14 mouse cellular contexts compared by ENCODE assay signal in genomic region chr9:40316865-40317660, GRCm38 (mm10). TPM values are rescaled to one million over a fixed set of nuclear protein-coding genes. Genes with fewer than 3 reads are reported as not detected.
DNase-seq lines count a peak whose midpoint lies in the region; TF ChIP-seq lines count a peak whose summit lies in the region.
"Had no signal": no experiment of that assay in that cellular context is flagged by ENCODE, and none has a peak within 500 bp of the region (broad histone marks: within the 10 kb centered on the region; RNA-seq: fewer than 3 reads in every experiment).

No protein-coding gene starts in this region.

- H3K36me3 ChIP-seq in forebrain, embryonic 10.5 days (replicated peaks): peaks cover 3% of the 10 kb centered on the region; the same call in 1 of the 2 replicates
- H3K36me3 ChIP-seq: liver, embryonic 13.5 days had no signal

- intact Hi-C loops in heart, postnatal 14 days (cut with DNase I): no loop called here

- H3K4me3 ChIP-seq in layer of hippocampus, adult 2 months: no peak overlapping the region
- no peak overlapping the region for H3K4me3 ChIP-seq in forebrain, embryonic 10.5 days
- H3K4me3 ChIP-seq: heart, embryonic 15.5 days; liver, embryonic 13.5 days had no signal

- peak overlapping the region; percentile 57; the same call in 1 of the 2 replicates for H3K27ac ChIP-seq in layer of hippocampus, adult 2 months
- no peak overlapping the region for H3K27ac ChIP-seq in forebrain, embryonic 10.5 days
- H3K27ac ChIP-seq: heart, embryonic 15.5 days; liver, embryonic 13.5 days had no signal

- H3K4me1 ChIP-seq in forebrain, embryonic 10.5 days: peaks cover 17% of the 10 kb centered on the region

- no peaks in the 10 kb centered on the region for H3K27me3 ChIP-seq in forebrain, embryonic 10.5 days (ENCODE audit: poor library complexity, severe bottlenecking)
- H3K27me3 ChIP-seq: heart, embryonic 15.5 days; liver, embryonic 13.5 days; megakaryocyte, embryonic 14.5 days had no signal

- H3K9me3 ChIP-seq in forebrain, embryonic 10.5 days: no peaks in the 10 kb centered on the region
- H3K9me3 ChIP-seq: heart, embryonic 15.5 days; liver, embryonic 13.5 days; megakaryocyte, embryonic 14.5 days had no signal

- peak; percentile 40 for DNase-seq in gastrocnemius, adult 18-20 months (ENCODE audit: low spot score)
- no peak for DNase-seq in gastrocnemius, postnatal 4 days (ENCODE audit: low spot score in 2 of 2)
- DNase-seq in layer of hippocampus, adult 2 months (ENCODE audit: low spot score in 2 of 2): no peak
- no peak for DNase-seq in layer of hippocampus, adult 11-12 months (ENCODE audit: low spot score)
- peak; percentile 56 to 67 for DNase-seq in heart, postnatal 14 days
- peak; percentile 27 to 59 for DNase-seq in lung, postnatal 4 days
- no peak for DNase-seq in forebrain, embryonic 10.5 days (ENCODE audit: extremely low spot score, low spot score)
- DNase-seq in frontal cortex, adult 2 months (ENCODE audit: extremely low spot score in 1 of 2, low spot score in 1 of 2): no peak
- DNase-seq: adrenal gland, adult 2 months; layer of hippocampus, adult 9-11 months; liver, embryonic 13.5 days; thymus, postnatal 4 days had no signal

- no peak for TF ChIP-seq CTCF in layer of hippocampus, adult 2 months (conservative IDR thresholded peaks at IDR 0.05)

- 89% methylated on average over 9 of the region's 9 CpGs for WGBS in forebrain, embryonic 10.5 days

RNA-seq across cellular contexts. Expression of gene Scn3b, which starts 48.0 kb away (rescaled TPM):
- 1 to 10 TPM; 1.1 to 2.3 TPM for total RNA-seq in gastrocnemius, adult 18-20 months (2021)
- total RNA-seq in gastrocnemius, postnatal 4 days (2021): 10 to 100 TPM; 44.8 to 59.4 TPM
- total RNA-seq in layer of hippocampus, adult 2 months (2021): 100 to 1,000 TPM; 254 to 266 TPM
- 1 to 10 TPM in 1 of 2 experiments, under 1 TPM in 1; 0.95 to 1.3 TPM for total RNA-seq in heart, postnatal 14 days (2021)
- 1.2 and 2.2 TPM in 2 replicates for polyA plus RNA-seq in forebrain, embryonic 10.5 days (2016; fragmentation: Nextera tagmentation; extraction: Ambion mirVana)
- 77.5 and 88.8 TPM in 2 replicates for polyA plus RNA-seq in frontal cortex, adult 2 months (2012; rRNA removed)

Comparison
In these comparisons a context has a peak if more than half of its experiments do, and no peak if none do; other contexts are left out.
1. DNase-seq: peak in gastrocnemius, adult 18-20 months (single experiment), heart, postnatal 14 days (2 of 2) and lung, postnatal 4 days (2 of 2); none in gastrocnemius, postnatal 4 days (0 of 2), layer of hippocampus, adult 2 months (0 of 2), layer of hippocampus, adult 11-12 months (single experiment), forebrain, embryonic 10.5 days (single experiment) and frontal cortex, adult 2 months (0 of 2).
2. RNA of gene Scn3b, which starts 48.0 kb away (total RNA-seq): 254 to 266 TPM in layer of hippocampus, adult 2 months and 44.8 to 59.4 TPM in gastrocnemius, postnatal 4 days; 1.1 to 2.3 TPM in gastrocnemius, adult 18-20 months and 0.95 to 1.3 TPM in heart, postnatal 14 days; every median in the first group is over 10 times any median in the second.